Mouse (Mus musculus): ENCODE results near the gene Ocln.

GRCm38 (mm10) chr13:100493313-100493712 is 59.2 kb downstream of the Ocln start:
- TF ChIP-seq POLR2AphosphoS2 (IDR thresholded peaks at IDR 0.05; ENCODE audit: insufficient read length, low read depth) (no peak), POLR2A (IDR thresholded peaks at IDR 0.05; ENCODE audit: insufficient read length, low read depth) (no peak), MYOD1 (IDR thresholded peaks at IDR 0.05; ENCODE audit: control insufficient read depth in 1 of 3, insufficient read length in 2 of 3, low read depth in 2 of 3) (no peak), TCF12 (IDR thresholded peaks at IDR 0.05; ENCODE audit: insufficient read depth, poor library complexity, severe bottlenecking) (no peak), CEBPB (IDR thresholded peaks at IDR 0.05; ENCODE audit: insufficient read depth, poor library complexity, severe bottlenecking) (no peak), E2F4 (IDR thresholded peaks at IDR 0.05; ENCODE audit: insufficient read depth) (no peak), SRF (IDR thresholded peaks at IDR 0.05; ENCODE audit: control insufficient read depth, insufficient read length, low read depth) (no peak)

All from myocyte (in vitro differentiated cells).